Mouse (Mus musculus) lung, postnatal 25 days (tissue): Measurements from ENCODE around the gene Bloc1s1.

Experiments used
- DNase-seq: peaks from one replicate; pipeline ENCODE4 v3.0.0; 2022; ENCODE audit warnings: low spot score

The Bloc1s1 gene

GRCm38 (mm10) chr10:128923935-128924334, at the start of gene Bloc1s1:
Gene Bloc1s1 (minus strand): TSS chr10:128924035.
- DNase-seq: no peak

DNA sequence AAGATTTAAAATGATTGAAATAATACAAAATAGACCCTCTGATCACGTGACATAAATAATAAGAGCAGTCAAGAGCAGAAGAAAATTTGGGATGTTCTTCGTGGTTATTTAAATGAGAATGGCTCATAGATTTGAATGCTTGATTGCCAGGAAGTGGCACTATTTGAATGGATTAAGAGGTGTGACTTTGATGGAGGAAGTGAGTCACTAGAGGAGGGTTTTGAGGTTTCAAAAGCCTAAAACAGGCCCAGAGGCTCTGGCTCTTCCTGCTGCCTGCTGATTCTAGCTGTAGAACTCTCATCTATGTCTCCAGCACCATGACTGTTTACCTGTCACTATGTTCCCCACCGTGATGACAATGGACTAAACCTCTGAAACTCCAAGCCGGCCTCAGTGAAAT, 49.0 kb upstream of the Bloc1s1 start:
- DNase-seq: no peak

DNA sequence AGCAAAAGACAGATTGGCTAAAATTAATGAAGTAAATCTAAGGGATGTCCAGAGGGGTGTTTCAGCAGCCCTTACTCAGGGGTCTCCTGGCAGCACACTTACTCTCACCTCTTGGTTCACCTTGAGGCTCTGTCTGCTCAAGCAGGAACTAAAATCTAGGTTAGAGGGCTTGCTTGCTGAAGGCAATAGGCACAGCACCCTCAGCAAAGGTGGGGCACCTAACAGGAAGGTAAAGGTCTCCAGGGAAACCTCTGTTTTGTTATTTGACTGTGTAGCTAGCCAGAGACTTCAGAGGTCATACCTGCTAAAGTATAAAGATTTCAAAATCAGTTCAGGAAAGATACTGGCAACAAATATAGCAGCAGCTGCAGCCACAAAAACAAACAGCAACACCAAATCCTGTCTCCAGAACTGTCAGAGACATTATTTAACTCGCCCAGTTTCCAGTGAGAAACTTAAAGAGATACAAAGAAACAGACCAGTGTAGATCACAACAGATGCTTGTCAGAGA, 47.0 kb upstream of the Bloc1s1 start:
- DNase-seq: peak; percentile 31

DNA sequence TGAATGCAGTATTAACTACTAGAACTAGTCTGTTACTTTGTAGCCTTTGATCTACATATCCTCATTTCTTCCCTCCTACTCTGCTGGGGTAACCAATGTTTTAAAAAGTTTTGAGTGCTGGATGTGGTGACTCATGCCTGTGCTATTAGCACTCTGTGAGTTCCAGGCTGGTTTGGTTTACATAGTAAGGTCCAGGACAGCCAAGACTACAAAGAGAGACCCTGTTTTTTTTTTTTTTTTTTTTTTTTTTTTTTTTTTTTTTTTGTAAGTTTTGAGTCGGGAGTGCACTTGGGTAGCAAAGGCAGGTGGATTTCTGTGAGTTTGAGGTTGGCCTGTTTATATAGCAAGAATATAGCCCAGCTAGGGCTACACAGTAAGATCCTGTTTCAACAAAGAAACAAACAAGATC, 44.5 kb upstream of the Bloc1s1 start:
- peak; percentile 60 for DNase-seq

- DNase-seq: no peak
Observed at GRCm38 (mm10) chr10:128965871-128966270, 42.0 kb upstream of the Bloc1s1 start.

DNA sequence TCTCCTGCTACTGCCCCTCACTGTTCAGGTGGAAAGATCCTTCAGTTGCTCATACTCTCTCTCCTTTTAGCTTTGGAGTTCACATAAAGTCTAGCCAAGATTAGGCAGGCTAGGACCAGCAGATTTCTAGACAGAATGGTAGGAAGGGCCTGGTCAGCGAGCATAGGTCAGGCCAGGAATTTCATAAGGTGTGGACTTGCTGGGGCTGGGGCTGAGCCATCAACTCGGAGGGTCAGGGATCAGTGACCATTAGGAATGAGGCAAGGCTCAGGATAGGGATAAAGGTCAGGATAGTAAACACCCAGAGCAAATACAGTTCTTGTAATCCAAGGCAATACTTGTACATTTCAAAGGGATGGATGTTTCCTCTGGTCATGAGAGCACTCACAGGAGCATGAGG, 41.1 kb upstream of the Bloc1s1 start:
- DNase-seq: no peak

GRCm38 (mm10) chr10:128960590-128961584, 37.1 kb upstream of the Bloc1s1 start, which contains the start of gene Mettl7b:
Gene Mettl7b (minus strand): TSS chr10:128960988.
- no peak for DNase-seq

- no peak for DNase-seq
Observed at GRCm38 (mm10) chr10:128960142-128960541, 36.3 kb upstream of the Bloc1s1 start.

GRCm38 (mm10) chr10:128958340-128958739, 34.5 kb upstream of the Bloc1s1 start:
- DNase-seq: no peak

GRCm38 (mm10) chr10:128950208-128950887, 26.5 kb upstream of the Bloc1s1 start:
- DNase-seq: no peak

DNA sequence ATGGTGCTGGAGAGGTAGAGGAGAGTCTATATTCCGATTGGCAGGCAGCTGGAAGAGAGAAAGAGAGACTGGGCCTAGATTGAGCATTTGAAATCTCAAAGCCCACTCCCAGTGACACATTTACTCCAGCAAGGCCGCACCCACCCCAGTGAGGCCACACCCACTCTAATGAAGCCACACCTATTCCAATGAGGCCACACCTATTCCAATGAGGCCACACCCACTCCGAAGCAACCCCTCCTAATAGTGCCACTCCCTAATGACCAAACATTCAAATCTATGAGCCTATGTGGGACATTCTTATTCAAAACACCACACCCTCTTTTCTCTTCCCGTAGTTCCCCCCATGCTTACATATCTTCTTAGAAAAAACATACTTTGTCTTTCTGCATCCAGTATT, 23.7 kb upstream of the Bloc1s1 start:
- DNase-seq: no peak

DNA sequence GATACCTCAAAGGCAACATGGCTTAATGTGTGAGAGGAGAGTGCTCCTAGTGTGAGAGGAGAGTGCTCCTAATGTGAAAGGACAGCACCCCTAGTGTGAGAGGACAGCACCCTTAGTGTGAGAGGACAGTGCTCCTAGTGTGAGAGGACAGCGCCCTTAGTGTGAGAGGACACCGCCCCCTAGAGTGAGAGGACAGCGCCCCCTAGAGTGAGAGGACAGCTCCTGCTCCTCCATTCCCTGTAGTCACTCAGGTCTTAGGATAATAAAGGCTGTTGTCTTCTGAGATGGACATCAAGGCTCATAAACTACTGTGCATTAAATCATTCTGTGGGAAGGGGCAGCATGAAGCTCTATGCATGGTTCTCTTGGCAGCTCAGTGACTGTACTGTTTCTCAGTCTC, 21.8 kb upstream of the Bloc1s1 start:
- peak; percentile 53 for DNase-seq

DNA sequence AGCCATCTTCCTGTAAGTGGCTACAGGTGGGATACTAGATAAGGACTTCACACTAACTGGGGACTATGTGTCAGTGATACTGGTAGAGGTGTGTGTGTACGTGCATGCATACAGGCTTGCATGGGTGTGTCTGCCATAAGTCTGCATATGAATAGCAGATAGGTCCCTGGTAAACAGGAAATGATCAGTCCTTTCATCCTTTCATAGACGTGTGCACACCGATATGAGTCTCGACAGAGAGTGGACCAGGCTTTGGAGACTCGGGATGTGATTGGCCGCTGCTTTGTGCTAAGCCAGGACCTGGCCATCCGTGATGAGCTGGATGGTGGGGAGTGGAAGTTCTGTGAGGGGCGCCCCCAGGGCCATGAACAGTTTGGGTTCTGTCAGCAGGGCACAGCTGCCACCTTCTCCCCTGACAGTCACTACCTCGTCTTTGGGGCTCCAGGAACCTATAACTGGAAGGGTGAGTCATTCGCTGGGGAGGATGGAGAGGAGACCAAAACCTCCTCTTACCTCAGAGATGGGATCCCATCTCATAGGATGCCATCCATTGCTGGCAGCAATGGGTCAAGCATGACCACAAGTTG, 16.7 kb upstream of the Bloc1s1 start:
- DNase-seq: no peak

- DNase-seq: peak; percentile 32
Observed at GRCm38 (mm10) chr10:128938974-128939373, 15.1 kb upstream of the Bloc1s1 start.

- DNase-seq: peak; percentile 82
Observed at GRCm38 (mm10) chr10:128938457-128938856, 14.6 kb upstream of the Bloc1s1 start.

DNA sequence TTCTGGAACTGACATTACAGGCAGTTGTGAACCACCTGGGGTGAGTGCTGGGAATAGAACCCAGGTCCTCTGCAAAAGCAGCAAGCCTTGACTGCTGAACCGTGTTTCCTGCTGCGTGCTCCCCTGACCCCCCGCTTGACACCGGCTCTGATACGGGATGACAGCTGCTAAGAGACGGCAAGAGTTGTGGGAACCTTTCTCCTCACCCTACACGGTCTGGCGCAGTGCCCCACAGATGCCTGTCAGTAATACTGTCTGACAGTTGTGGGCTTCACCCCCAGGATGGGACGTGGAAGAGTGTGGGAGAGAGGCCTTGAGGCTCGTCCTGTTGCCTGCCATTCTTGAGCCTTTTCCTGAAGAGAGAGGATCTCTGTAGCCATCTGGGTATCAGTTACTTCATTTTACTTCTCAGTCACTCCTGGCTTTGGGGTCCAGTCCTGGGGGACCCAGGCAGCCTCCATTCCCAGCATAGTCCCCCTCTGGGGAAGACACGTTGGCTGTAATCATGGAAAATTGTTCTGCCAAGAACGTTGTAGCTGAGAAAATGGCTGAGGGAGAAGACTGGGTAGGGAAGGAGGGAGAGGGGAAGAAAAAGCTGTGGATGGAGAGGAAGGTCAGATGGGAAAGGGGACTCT, 14.0 kb upstream of the Bloc1s1 start:
- no peak for DNase-seq

- DNase-seq: no peak
Observed at GRCm38 (mm10) chr10:128935826-128936440, 12.1 kb upstream of the Bloc1s1 start.

DNA sequence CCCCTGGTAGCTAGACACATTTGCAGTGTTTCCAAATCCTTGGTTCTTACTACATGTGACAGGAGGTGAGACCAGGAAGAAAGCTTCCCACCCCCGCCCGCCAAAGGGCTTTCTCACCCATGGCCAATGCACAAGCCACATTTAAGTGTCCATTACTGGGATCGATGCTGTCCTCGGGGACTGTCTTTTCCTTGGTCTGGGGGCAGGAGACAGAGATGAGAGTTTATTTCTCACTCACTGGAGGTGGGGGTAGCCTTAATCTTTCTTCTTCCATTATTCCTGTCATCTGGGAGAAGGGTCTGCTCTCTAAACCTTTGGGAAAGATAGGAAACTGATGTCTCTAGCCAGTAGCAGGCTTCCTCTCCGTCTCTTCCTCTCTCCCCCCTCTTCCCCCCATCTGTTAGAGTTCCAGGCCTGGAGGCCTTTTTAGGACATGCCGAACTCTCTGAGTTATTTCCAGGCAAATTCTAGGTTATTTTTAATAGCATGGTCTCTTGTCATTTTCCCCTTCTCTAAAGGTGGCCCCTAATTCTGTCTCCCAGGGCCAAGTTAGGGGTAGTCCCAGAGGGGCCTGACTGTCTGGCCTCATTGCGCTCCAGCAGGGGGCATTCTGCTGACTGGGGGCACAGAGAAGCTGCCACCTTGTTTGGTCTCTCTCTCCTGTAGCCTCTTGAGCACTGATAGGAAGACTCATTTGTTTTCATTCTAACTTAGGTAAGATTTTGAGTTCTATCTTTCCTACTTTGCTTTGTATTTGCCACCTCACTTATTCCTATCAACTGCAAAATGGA, 11.4 kb upstream of the Bloc1s1 start:
- no peak for DNase-seq

DNA sequence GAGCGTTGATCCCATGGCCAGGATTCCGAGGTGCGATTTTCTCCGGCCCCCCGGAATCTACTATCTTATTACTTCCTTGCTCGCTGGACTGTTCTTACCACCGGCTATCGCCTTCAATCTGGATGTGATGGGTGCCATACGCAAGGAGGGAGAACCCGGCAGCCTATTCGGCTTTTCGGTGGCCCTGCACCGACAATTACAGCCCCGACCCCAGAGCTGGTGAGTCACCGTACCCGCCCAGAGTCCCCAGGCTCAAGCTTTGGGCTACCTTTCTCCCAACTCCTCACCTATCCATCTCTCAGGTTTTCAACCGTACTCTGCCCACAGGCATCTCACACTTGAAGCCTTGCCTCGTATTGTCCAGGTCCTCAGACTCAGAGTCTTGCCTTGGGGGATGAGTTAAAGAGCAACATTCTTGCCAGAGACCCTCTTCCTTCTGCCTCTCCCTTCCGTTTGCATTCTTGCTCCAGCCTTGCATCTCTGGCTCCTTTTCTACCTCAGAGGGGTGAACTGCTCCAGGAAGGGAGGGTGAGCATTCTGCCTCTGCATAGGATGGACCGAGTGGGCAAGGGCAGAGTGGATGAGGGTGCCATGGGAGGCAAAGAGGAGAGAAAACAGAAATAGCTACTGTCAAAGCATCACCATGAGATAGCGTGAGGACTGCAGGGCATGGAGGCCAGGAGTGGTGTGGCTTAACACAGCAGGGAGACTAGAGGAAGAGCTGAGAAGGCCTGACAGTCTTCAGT, 10.3 kb upstream of the Bloc1s1 start:
- no peak for DNase-seq

GRCm38 (mm10) chr10:128933574-128933973, 9.7 kb upstream of the Bloc1s1 start, which contains the start of gene Itga7:
Gene Itga7 (plus strand): TSS chr10:128933818.
- DNase-seq: peak; percentile 46
